Mouse (Mus musculus): ENCODE results near the gene Timm23.

The Timm23 gene

GRCm38 (mm10) chr14:32165278-32166061 is 36.2 kb downstream of the Timm23 start:
- peak; percentile 94 for DNase-seq (ENCODE audit: low read depth, low spot score)

GRCm38 (mm10) chr14:32164173-32165051 is 37.3 kb downstream of the Timm23 start:
- DNase-seq (ENCODE audit: low read depth, low spot score), result no peak

- DNase-seq (ENCODE audit: low read depth, low spot score), result no peak
Measured at GRCm38 (mm10) chr14:32163203-32163888, 38.4 kb downstream of the Timm23 start.

- no peak for DNase-seq (ENCODE audit: low read depth, low spot score)
Measured at GRCm38 (mm10) chr14:32162231-32162630, 39.5 kb downstream of the Timm23 start.

GRCm38 (mm10) chr14:32161090-32161885 is 40.4 kb downstream of the Timm23 start:
- DNase-seq (ENCODE audit: low read depth, low spot score), result peak; percentile 38

GRCm38 (mm10) chr14:32160563-32160962 is 41.1 kb downstream of the Timm23 start:
- no peak for DNase-seq (ENCODE audit: low read depth, low spot score)

GRCm38 (mm10) chr14:32159690-32160246 is 41.9 kb downstream of the Timm23 start, which contains the start of gene Ncoa4:
Gene Ncoa4, plus strand, starts transcription at chr14:32159865.
- DNase-seq (ENCODE audit: low read depth, low spot score), result peak; percentile 99

GRCm38 (mm10) chr14:32159150-32159670 is 42.5 kb downstream of the Timm23 start:
- peak; percentile 91 for DNase-seq (ENCODE audit: low read depth, low spot score)

- no peak for DNase-seq (ENCODE audit: low read depth, low spot score)
Measured at GRCm38 (mm10) chr14:32154758-32155157, 46.9 kb downstream of the Timm23 start.

GRCm38 (mm10) chr14:32153156-32153555 is 48.5 kb downstream of the Timm23 start:
- DNase-seq (ENCODE audit: low read depth, low spot score), result no peak

- no peak for DNase-seq (ENCODE audit: low read depth, low spot score)
Measured at GRCm38 (mm10) chr14:32152243-32152965, 49.3 kb downstream of the Timm23 start.

- DNase-seq (ENCODE audit: low read depth, low spot score), result no peak
Measured at GRCm38 (mm10) chr14:32150872-32151271, 50.8 kb downstream of the Timm23 start.

GRCm38 (mm10) chr14:32146578-32146977 is 55.1 kb downstream of the Timm23 start:
- DNase-seq (ENCODE audit: low read depth, low spot score), result no peak

GRCm38 (mm10) chr14:32145809-32146511 is 55.7 kb downstream of the Timm23 start:
- no peak for DNase-seq (ENCODE audit: low read depth, low spot score)

- no peak for DNase-seq (ENCODE audit: low read depth, low spot score)
Measured at GRCm38 (mm10) chr14:32145401-32145800, 56.3 kb downstream of the Timm23 start.

GRCm38 (mm10) chr14:32144734-32145133 is 57.0 kb downstream of the Timm23 start:
- DNase-seq (ENCODE audit: low read depth, low spot score), result no peak

- DNase-seq (ENCODE audit: low read depth, low spot score), result no peak
Measured at GRCm38 (mm10) chr14:32141723-32142122, 60.0 kb downstream of the Timm23 start, which contains the start of gene Msmb. Gene Msmb, plus strand, starts transcription at chr14:32142023.

GRCm38 (mm10) chr14:32140359-32140965 is 61.2 kb downstream of the Timm23 start:
- peak; percentile 69 for DNase-seq (ENCODE audit: low read depth, low spot score)

- DNase-seq (ENCODE audit: low read depth, low spot score), result peak; percentile 53
Measured at GRCm38 (mm10) chr14:32136467-32136866, 65.2 kb downstream of the Timm23 start.

Data from ZHBTc4 (cell line).